Mouse (Mus musculus): ENCODE results near the gene Anapc13. TPM values are rescaled to one million over a fixed set of nuclear protein-coding genes. Genes with fewer than 3 reads are reported as not detected.

Anapc13 gene
- polyA plus RNA-seq, 1 experiment from 2014 or later = 175 TPM

Other genes with a start within 250 kb of the Anapc13 start
- gene Ky, start 120.5 kb upstream of the Anapc13 start, polyA plus RNA-seq (2015; fragmentation: Nextera tagmentation; extraction: Ambion mirVana) = 0.34 TPM in 2 replicates
- gene Cep63, start 238 bp downstream of the Anapc13 start, polyA plus RNA-seq (2015; fragmentation: Nextera tagmentation; extraction: Ambion mirVana) = 42.7 and 43.2 TPM in 2 replicates
- gene Amotl2, start 90.4 kb downstream of the Anapc13 start, polyA plus RNA-seq (2015; fragmentation: Nextera tagmentation; extraction: Ambion mirVana) = 20.4 and 21.8 TPM in 2 replicates
- gene Ryk, start 208.6 kb downstream of the Anapc13 start, polyA plus RNA-seq (2015; fragmentation: Nextera tagmentation; extraction: Ambion mirVana) = 13.5 and 14.4 TPM in 2 replicates

All from intestine, embryonic 16.5 days (tissue).